Mouse (Mus musculus) kidney, embryonic 14.5 days (tissue): ENCODE data around the gene Ntn5. TPM values are rescaled to one million over a fixed set of nuclear protein-coding genes. Genes with fewer than 3 reads are reported as not detected.
A peak's percentile ranks its signal among the peaks of the same experiment; 100 is the strongest.

Experiments
- ATAC-seq: fragments of 200-750 bp; cut with Nextera tagmentation; 2 replicates; pipeline ENCODE4 v1.8.0; 2017; ENCODE audit warnings: moderate number of reproducible peaks, mild to moderate bottlenecking, moderate TSS enrichment, moderate library complexity; ENCODE audit not compliant: low FRiP score, low TSS enrichment
- H3K27ac ChIP-seq: fragments of 300-500 bp; sonication (generic); 2 replicates; pipeline ENCODE4 v1.5.1; 2014; ENCODE audit warnings: low read depth, mild to moderate bottlenecking, low read length, moderate library complexity, mixed read lengths
- H3K27me3 ChIP-seq: fragments of 300-500 bp; sonication (generic); 2 replicates; pipeline ENCODE4 v1.6.1; 2014; ENCODE audit warnings: mild to moderate bottlenecking, low read length; ENCODE audit not compliant: control insufficient read depth, insufficient read depth
- H3K36me3 ChIP-seq: fragments of 300-500 bp; sonication (generic); 2 replicates; pipeline ENCODE4 v1.6.1; 2014; ENCODE audit warnings: low read length, mixed read lengths; ENCODE audit not compliant: control insufficient read depth, insufficient read depth
- H3K4me1 ChIP-seq: fragments of 300-500 bp; sonication (generic); 2 replicates; pipeline ENCODE4 v1.6.1; 2014; ENCODE audit warnings: low read length, mixed read lengths; ENCODE audit not compliant: control insufficient read depth, insufficient read depth
- H3K4me2 ChIP-seq: fragments of 300-500 bp; sonication (generic); replicated peaks from 2 replicates; pipeline ENCODE4 v1.6.1; 2014; ENCODE audit warnings: low read depth, mild to moderate bottlenecking, low read length
- H3K4me3 ChIP-seq: fragments of 300-500 bp; sonication (generic); 2 replicates; pipeline ENCODE4 v1.5.1; 2014; ENCODE audit warnings: mild to moderate bottlenecking, low read length
- H3K9ac ChIP-seq: fragments of 300-500 bp; sonication (generic); 2 replicates; pipeline ENCODE4 v1.6.1; 2014; ENCODE audit warnings: low read depth, mild to moderate bottlenecking, low read length, moderate library complexity
- H3K9me3 ChIP-seq: fragments of 300-500 bp; sonication (generic); 2 replicates; pipeline ENCODE4 v1.6.1; 2016; ENCODE audit warnings: low read length; ENCODE audit not compliant: control insufficient read depth
- WGBS: fragments of 180-500 bp; shearing (Covaris S2); extraction: QIAGEN DNeasy Blood & Tissue Kit; methylation state at CpG from one replicate; pipeline ENCODE4 v1.1.7; 2014; 5-methylcytosine and 5-hydroxymethylcytosine counted together
- polyA plus RNA-seq: library from polyadenylated mRNA; unstranded; fragments of >200 nt; fragmentation: Nextera tagmentation; extraction: Ambion mirVana; gene quantifications from 2 replicates; pipeline ENCODE4 v1.2.1, GENCODE M21; 2014

Gene Ntn5
- polyA plus RNA-seq, 1 experiment from 2014 or later: 0.27 TPM

- peak overlapping the region; percentile 63 for H3K4me3 ChIP-seq
- 11% methylated on average over 31 of the region's 31 CpGs for WGBS
- peak overlapping the region; percentile 91 for H3K9ac ChIP-seq
- H3K4me2 ChIP-seq: peak overlapping the region; percentile 93
- no peaks in the 10 kb centered on the region for H3K27me3 ChIP-seq
- ATAC-seq: peak; percentile 17; the same call in 1 of the 2 replicates
- H3K9me3 ChIP-seq: no peaks in the 10 kb centered on the region
- peaks cover 39% of the 10 kb centered on the region for H3K4me1 ChIP-seq
- peak overlapping the region; percentile 74 for H3K27ac ChIP-seq
- H3K36me3 ChIP-seq: peaks cover 45% of the 10 kb centered on the region
Observed at GRCm38 (mm10) chr7:45716952-45717917, 33.4 kb downstream of the Ntn5 start.

DNA sequence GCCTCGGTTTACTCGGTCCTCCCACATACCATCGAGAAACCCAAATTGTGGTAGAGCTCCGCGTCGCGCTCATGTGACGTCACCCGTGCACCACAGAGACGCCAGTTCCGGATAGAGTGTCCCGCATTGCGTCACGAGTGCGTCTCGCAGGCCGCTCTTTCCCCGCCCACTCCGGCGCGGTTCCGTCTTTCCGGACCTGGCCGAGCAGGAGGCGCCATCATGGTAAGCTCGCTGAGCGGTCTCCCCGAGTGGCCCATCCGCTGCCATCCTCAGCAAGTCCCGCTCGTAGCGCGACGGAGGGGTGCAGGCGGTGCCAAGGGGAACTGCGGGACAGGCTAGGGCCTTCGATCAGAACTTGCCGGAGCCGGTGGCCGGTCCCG lies 34.1 kb downstream of the Ntn5 start, which contains the start of gene Sphk2:
Gene Sphk2, minus strand, starts transcription at position 85 of the 380 bp plus-strand sequence.
- WGBS: under 1% methylated on average over 41 of the region's 41 CpGs
- Histone ChIP-seq H3K9ac (peak within 1 kb of the TSS; percentile 91), H3K27ac (peak within 1 kb of the TSS; percentile 74), H3K4me3 (peak within 1 kb of the TSS; percentile 63), H3K36me3 (peaks cover 45% of the 10 kb centered on the region), H3K4me2 (peak within 1 kb of the TSS; percentile 94), H3K9me3 (no peaks in the 10 kb centered on the region), H3K4me1 (peaks cover 39% of the 10 kb centered on the region), H3K27me3 (no peaks in the 10 kb centered on the region)
- peak; percentile 79 for ATAC-seq

- Histone ChIP-seq H3K27me3 (no peaks in the 10 kb centered on the region), H3K27ac (peak overlapping the region; percentile 74), H3K4me1 (peaks cover 39% of the 10 kb centered on the region), H3K9me3 (no peaks in the 10 kb centered on the region), H3K4me2 (peak overlapping the region; percentile 94), H3K4me3 (peak overlapping the region; percentile 63), H3K9ac (peak overlapping the region; percentile 91), H3K36me3 (peaks cover 45% of the 10 kb centered on the region)
- WGBS: under 1% methylated on average over 20 of the region's 20 CpGs
- no peak for ATAC-seq
Observed at GRCm38 (mm10) chr7:45718331-45718730, 34.5 kb downstream of the Ntn5 start.

- no peak overlapping the region for H3K27ac ChIP-seq
- peak overlapping the region; percentile 63 for H3K4me3 ChIP-seq
- H3K36me3 ChIP-seq: peaks cover 51% of the 10 kb centered on the region
Observed at GRCm38 (mm10) chr7:45719180-45719579, 35.4 kb downstream of the Ntn5 start.

GRCm38 (mm10) chr7:45719738-45720412 lies 36.1 kb downstream of the Ntn5 start:
- H3K4me1 ChIP-seq: peaks cover 31% of the 10 kb centered on the region
- ATAC-seq: no peak
- no peaks in the 10 kb centered on the region for H3K9me3 ChIP-seq
- H3K36me3 ChIP-seq: peaks cover 58% of the 10 kb centered on the region
- peak overlapping the region; percentile 63; the same call in 1 of the 2 replicates for H3K4me3 ChIP-seq
- H3K27me3 ChIP-seq: no peaks in the 10 kb centered on the region
- no peak overlapping the region for H3K27ac ChIP-seq
- WGBS: 88% methylated on average over 15 of the region's 16 CpGs
- peak overlapping the region; percentile 94; the same call in 1 of the 2 replicates for H3K4me2 ChIP-seq
- H3K9ac ChIP-seq: peak overlapping the region; percentile 91; the same call in 1 of the 2 replicates

More at GRCm38 (mm10) chr7:45719180-45719579, 35.4 kb downstream of the Ntn5 start:
- Histone ChIP-seq H3K4me1 (peaks cover 36% of the 10 kb centered on the region), H3K4me2 (peak overlapping the region; percentile 94), H3K9ac (peak overlapping the region; percentile 91), H3K9me3 (no peaks in the 10 kb centered on the region), H3K27me3 (no peaks in the 10 kb centered on the region)
- ATAC-seq: no peak
- WGBS: 82% methylated on average over 10 of the region's 10 CpGs

GRCm38 (mm10) chr7:45720413-45721233 lies 36.8 kb downstream of the Ntn5 start, which contains the start of gene Fam83e:
Fam83e (plus strand) TSS chr7:45721212.
- Histone ChIP-seq H3K4me1 (peaks cover 29% of the 10 kb centered on the region), H3K27me3 (no peaks in the 10 kb centered on the region), H3K4me3 (no peak within 1 kb of the TSS), H3K9me3 (no peaks in the 10 kb centered on the region), H3K9ac (0 out of 2 replicates have a peak within 1 kb of the TSS, but pooled peaks have one; percentile 28), H3K27ac (no peak within 1 kb of the TSS), H3K4me2 (0 out of 2 replicates have a peak within 1 kb of the TSS, but pooled peaks have one; percentile 94), H3K36me3 (peaks cover 65% of the 10 kb centered on the region)
- no peak for ATAC-seq
- 82% methylated on average over 14 of the region's 14 CpGs for WGBS

DNA sequence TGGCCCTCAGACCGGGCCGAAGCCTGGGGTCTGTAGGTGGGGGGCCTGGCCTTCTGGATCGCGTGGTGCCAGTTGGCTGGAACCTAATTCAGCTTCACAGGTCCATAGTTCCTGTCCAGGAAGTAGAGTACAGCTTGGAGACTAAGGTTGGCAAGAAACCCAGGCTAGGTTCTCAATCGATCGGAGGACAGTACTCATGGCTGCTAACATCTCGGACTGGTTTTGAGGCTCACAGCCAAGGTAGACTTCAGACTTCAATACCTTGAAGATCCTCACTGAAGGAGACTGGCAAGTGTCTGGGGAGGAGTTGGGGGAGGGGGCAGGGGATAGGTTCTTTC lies 37.4 kb downstream of the Ntn5 start:
- Histone ChIP-seq H3K9me3 (no peaks in the 10 kb centered on the region), H3K4me2 (no peak overlapping the region), H3K27me3 (no peaks in the 10 kb centered on the region), H3K36me3 (peaks cover 71% of the 10 kb centered on the region), H3K9ac (0 out of 2 replicates have a peak overlapping the region, but pooled peaks have one; percentile 28), H3K4me1 (peaks cover 23% of the 10 kb centered on the region), H3K27ac (no peak overlapping the region), H3K4me3 (no peak overlapping the region)
- ATAC-seq: no peak
- WGBS: 84% methylated on average over 7 of the region's 7 CpGs

DNA sequence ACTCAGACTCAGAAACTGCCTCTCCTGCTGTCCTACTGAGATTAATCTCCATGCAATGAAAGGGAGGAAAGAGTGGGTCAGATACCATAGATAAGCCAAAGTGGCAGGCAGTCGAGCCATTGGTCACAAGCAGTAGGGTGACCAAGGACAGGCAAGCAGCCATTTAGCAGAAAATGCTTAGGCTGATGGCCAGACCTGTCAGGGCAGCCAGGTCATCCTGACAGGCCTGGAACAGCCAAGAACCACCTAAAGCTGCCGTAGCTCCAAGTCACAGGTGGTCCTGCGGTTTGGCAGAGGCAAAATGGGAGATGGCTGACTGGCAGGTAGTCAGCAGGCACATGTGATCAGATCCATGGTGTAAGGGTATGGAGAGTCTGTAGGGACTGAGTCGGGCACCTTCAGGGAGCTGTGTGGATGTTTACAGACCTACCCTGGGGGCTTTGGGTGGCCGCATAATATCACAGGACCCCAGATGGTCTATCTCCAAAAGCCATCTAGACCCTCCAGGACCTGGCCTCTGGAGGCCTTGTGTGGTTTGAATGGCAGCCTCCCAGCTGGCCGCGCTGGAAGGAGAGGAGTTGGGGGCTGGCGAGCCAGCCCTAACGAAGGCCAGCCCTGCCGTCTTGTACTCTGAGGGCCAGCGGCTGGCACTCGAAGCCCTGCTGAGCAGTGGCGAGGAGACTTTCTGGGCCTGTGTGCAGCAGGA lies 38.0 kb downstream of the Ntn5 start:
- H3K4me2 ChIP-seq: no peak overlapping the region
- H3K4me3 ChIP-seq: no peak overlapping the region
- H3K27me3 ChIP-seq: no peaks in the 10 kb centered on the region
- no peaks in the 10 kb centered on the region for H3K9me3 ChIP-seq
- peaks cover 77% of the 10 kb centered on the region for H3K36me3 ChIP-seq
- peaks cover 17% of the 10 kb centered on the region for H3K4me1 ChIP-seq
- no peak for ATAC-seq
- no peak overlapping the region for H3K9ac ChIP-seq
- no peak overlapping the region for H3K27ac ChIP-seq
- WGBS: 67% methylated on average over 13 of the region's 13 CpGs
